Mouse (Mus musculus): ENCODE results near the gene Mpped2. TPM values are rescaled to one million over a fixed set of nuclear protein-coding genes. Genes with fewer than 3 reads are reported as not detected.

The Mpped2 gene
- polyA plus RNA-seq, 1 experiment = 7.6 TPM

DNA sequence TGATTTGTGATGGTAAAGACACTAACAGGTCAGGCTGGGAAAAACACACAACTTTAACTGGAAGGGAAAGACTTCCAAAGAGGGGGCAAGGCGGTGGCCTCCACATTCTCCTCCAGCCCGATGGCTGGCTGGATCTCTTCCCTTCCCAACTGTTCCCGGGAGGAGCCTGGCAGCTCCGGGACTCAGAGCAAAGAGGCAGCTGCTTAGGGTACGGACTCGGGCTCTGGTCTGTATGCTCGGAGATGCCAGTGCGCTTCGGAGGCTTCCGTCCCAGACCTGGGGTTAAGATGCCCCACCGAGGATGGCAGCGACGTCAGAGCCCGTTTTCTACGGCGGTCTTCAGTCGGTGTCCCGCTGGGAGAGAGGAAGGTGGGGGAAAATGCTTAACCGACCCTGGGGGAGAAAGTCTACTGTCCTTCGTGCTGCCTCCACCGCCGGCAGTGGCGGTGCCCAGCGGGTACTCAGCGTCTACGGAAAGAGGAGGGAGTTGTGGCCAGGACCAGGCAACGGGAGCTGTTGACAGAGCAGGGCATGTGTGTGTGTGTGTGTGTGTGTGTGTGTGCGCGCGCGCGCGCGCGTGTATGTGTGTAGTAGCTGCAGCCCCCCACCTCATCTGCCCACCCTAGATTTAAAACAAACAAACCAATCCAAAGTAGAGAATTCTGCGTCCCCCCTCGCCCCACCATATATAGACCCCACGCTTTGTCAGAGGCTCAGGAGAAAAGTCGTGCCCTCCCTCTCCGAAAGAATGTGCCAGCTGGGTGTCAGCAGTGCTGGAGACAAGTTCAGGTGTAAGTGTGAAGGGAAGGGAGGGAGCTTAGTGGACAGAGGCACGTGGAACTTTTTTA lies 2.0 kb downstream of the Mpped2 start:
- no peak overlapping the region for H3K27ac ChIP-seq (ENCODE audit: insufficient read depth, low read length)
- no peak for TF ChIP-seq POLR2A (IDR thresholded peaks at IDR 0.05; ENCODE audit: insufficient read depth, low read length)
- no peak for TF ChIP-seq CTCF (IDR thresholded peaks at IDR 0.05; ENCODE audit: low read depth, low read length)
- no peak for TF ChIP-seq EP300 (IDR thresholded peaks at IDR 0.05; ENCODE audit: insufficient read depth, low read depth, low read length)

GRCm38 (mm10) chr2:106695734-106696022 lies 2.6 kb downstream of the Mpped2 start:
- H3K9me3 ChIP-seq (replicated peaks; ENCODE audit: control insufficient read depth, insufficient read depth, low read length, poor library complexity, severe bottlenecking) = no peaks in the 10 kb centered on the region
- H3K9ac ChIP-seq (ENCODE audit: low read depth, poor library complexity, severe bottlenecking) = no peak overlapping the region
- H3K27ac ChIP-seq (ENCODE audit: insufficient read depth, low read length) = no peak overlapping the region
- H3K4me1 ChIP-seq (ENCODE audit: control insufficient read depth, insufficient read depth, low read length) = no peaks in the 10 kb centered on the region
- H3K36me3 ChIP-seq (ENCODE audit: control insufficient read depth, insufficient read depth, low read length, poor library complexity, severe bottlenecking) = no peaks in the 10 kb centered on the region
- no peak for TF ChIP-seq CTCF (IDR thresholded peaks at IDR 0.05; ENCODE audit: low read depth, low read length)
- no peak for TF ChIP-seq POLR2A (IDR thresholded peaks at IDR 0.05; ENCODE audit: insufficient read depth, low read length)
- TF ChIP-seq EP300 (IDR thresholded peaks at IDR 0.05; ENCODE audit: insufficient read depth, low read depth, low read length) = no peak
- H3K27me3 ChIP-seq (ENCODE audit: control insufficient read depth, insufficient read depth, low read length, poor library complexity, severe bottlenecking) = no peaks in the 10 kb centered on the region; the same call in 1 of the 2 replicates
- peak overlapping the region; percentile 69 for H3K4me3 ChIP-seq (ENCODE audit: low read depth, low read length)

More for the DNA sequence above, 2.0 kb downstream of the Mpped2 start:
- H3K27me3 ChIP-seq (ENCODE audit: control insufficient read depth, insufficient read depth, low read length, poor library complexity, severe bottlenecking) = no peaks in the 10 kb centered on the region; the same call in 1 of the 2 replicates
- no peaks in the 10 kb centered on the region for H3K36me3 ChIP-seq (ENCODE audit: control insufficient read depth, insufficient read depth, low read length, poor library complexity, severe bottlenecking)
- no peaks in the 10 kb centered on the region for H3K9me3 ChIP-seq (replicated peaks; ENCODE audit: control insufficient read depth, insufficient read depth, low read length, poor library complexity, severe bottlenecking)
- H3K4me1 ChIP-seq (ENCODE audit: control insufficient read depth, insufficient read depth, low read length) = no peaks in the 10 kb centered on the region
- peak overlapping the region; percentile 96 for H3K9ac ChIP-seq (ENCODE audit: low read depth, poor library complexity, severe bottlenecking)
- peak overlapping the region; percentile 69 for H3K4me3 ChIP-seq (ENCODE audit: low read depth, low read length)

- no peak overlapping the region for H3K4me3 ChIP-seq (ENCODE audit: low read depth, low read length)
- no peak overlapping the region for H3K27ac ChIP-seq (ENCODE audit: insufficient read depth, low read length)
- no peaks in the 10 kb centered on the region; the same call in 1 of the 2 replicates for H3K27me3 ChIP-seq (ENCODE audit: control insufficient read depth, insufficient read depth, low read length, poor library complexity, severe bottlenecking)
Measured at GRCm38 (mm10) chr2:106696372-106696771, 3.3 kb downstream of the Mpped2 start.

DNA sequence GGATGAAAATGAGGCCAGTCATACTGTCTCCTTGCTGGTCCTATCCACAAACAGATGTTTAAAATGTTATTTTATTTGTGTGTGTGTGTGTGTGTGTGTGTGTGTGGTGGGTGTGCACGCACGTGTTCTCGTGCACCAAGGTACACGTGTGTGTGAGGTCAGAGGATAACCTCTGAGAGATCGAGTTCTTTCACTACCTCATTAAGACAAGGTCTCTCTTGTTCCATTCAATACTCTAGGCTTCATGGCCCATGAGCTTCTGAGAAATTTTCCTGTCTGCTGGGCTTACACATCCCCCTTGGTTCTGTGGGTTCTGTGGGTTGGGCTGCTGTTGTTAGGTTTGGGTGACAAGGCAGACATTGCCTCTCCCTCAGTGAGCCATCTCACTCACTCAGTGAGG lies 12.6 kb downstream of the Mpped2 start:
- Histone ChIP-seq H3K27me3 (ENCODE audit: control insufficient read depth, insufficient read depth, low read length, poor library complexity, severe bottlenecking) (no peaks in the 10 kb centered on the region), H3K4me1 (ENCODE audit: control insufficient read depth, insufficient read depth, low read length) (peaks cover 2% of the 10 kb centered on the region), H3K9ac (ENCODE audit: low read depth, poor library complexity, severe bottlenecking) (no peak overlapping the region), H3K36me3 (ENCODE audit: control insufficient read depth, insufficient read depth, low read length, poor library complexity, severe bottlenecking) (no peaks in the 10 kb centered on the region), H3K9me3 (replicated peaks; ENCODE audit: control insufficient read depth, insufficient read depth, low read length, poor library complexity, severe bottlenecking) (no peaks in the 10 kb centered on the region), H3K27ac (ENCODE audit: insufficient read depth, low read length) (no peak overlapping the region), H3K4me3 (ENCODE audit: low read depth, low read length) (no peak overlapping the region)
- TF ChIP-seq POLR2A (IDR thresholded peaks at IDR 0.05; ENCODE audit: insufficient read depth, low read length) (no peak), CTCF (IDR thresholded peaks at IDR 0.05; ENCODE audit: low read depth, low read length) (no peak), EP300 (IDR thresholded peaks at IDR 0.05; ENCODE audit: insufficient read depth, low read depth, low read length) (no peak)

More at GRCm38 (mm10) chr2:106696372-106696771, 3.3 kb downstream of the Mpped2 start:
- H3K36me3 ChIP-seq (ENCODE audit: control insufficient read depth, insufficient read depth, low read length, poor library complexity, severe bottlenecking) = no peaks in the 10 kb centered on the region
- no peak overlapping the region for H3K9ac ChIP-seq (ENCODE audit: low read depth, poor library complexity, severe bottlenecking)
- H3K9me3 ChIP-seq (replicated peaks; ENCODE audit: control insufficient read depth, insufficient read depth, low read length, poor library complexity, severe bottlenecking) = no peaks in the 10 kb centered on the region
- TF ChIP-seq EP300 (IDR thresholded peaks at IDR 0.05; ENCODE audit: insufficient read depth, low read depth, low read length) (no peak), POLR2A (IDR thresholded peaks at IDR 0.05; ENCODE audit: insufficient read depth, low read length) (no peak), CTCF (IDR thresholded peaks at IDR 0.05; ENCODE audit: low read depth, low read length) (no peak)
- H3K4me1 ChIP-seq (ENCODE audit: control insufficient read depth, insufficient read depth, low read length) = no peaks in the 10 kb centered on the region

GRCm38 (mm10) chr2:106707136-106707535 lies 14.1 kb downstream of the Mpped2 start:
- no peak overlapping the region for H3K4me3 ChIP-seq (ENCODE audit: low read depth, low read length)
- no peaks in the 10 kb centered on the region for H3K9me3 ChIP-seq (replicated peaks; ENCODE audit: control insufficient read depth, insufficient read depth, low read length, poor library complexity, severe bottlenecking)
- H3K4me1 ChIP-seq (ENCODE audit: control insufficient read depth, insufficient read depth, low read length) = peaks cover 7% of the 10 kb centered on the region
- no peaks in the 10 kb centered on the region for H3K36me3 ChIP-seq (ENCODE audit: control insufficient read depth, insufficient read depth, low read length, poor library complexity, severe bottlenecking)
- H3K27ac ChIP-seq (ENCODE audit: insufficient read depth, low read length) = no peak overlapping the region
- TF ChIP-seq EP300 (IDR thresholded peaks at IDR 0.05; ENCODE audit: insufficient read depth, low read depth, low read length) (no peak), CTCF (IDR thresholded peaks at IDR 0.05; ENCODE audit: low read depth, low read length) (no peak), POLR2A (IDR thresholded peaks at IDR 0.05; ENCODE audit: insufficient read depth, low read length) (no peak)
- H3K27me3 ChIP-seq (ENCODE audit: control insufficient read depth, insufficient read depth, low read length, poor library complexity, severe bottlenecking) = no peaks in the 10 kb centered on the region
- H3K9ac ChIP-seq (ENCODE audit: low read depth, poor library complexity, severe bottlenecking) = no peak overlapping the region

DNA sequence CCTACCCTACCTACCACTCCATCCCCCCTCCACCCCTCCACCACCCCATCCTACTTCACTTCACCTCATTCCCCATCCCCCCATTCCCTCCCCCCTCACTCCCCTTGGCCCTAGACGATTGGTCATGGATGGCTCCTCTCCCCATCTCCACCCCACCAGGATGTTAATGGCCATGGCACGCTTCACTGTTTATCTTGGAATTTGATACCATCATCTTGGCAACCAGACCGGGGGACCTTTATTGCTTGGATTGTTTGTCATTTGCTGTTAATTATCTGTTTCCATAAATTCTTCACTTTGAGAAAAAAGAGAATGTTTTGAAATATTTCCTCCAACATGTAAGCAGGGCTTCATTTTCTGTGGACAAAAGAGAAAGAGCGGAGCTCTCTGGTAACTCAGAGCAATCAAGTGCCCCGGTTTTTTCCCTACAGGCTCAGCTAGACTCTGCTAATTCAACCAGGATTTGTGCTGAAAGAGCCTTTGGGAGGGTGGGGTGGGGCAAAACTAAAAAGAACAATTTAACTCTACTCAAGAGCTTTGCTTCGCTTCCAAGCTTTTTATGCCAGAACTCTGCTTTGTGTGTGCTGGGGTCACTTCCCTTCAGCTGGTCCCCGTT lies 17.9 kb downstream of the Mpped2 start:
- Histone ChIP-seq H3K9me3 (replicated peaks; ENCODE audit: control insufficient read depth, insufficient read depth, low read length, poor library complexity, severe bottlenecking) (no peaks in the 10 kb centered on the region), H3K27ac (ENCODE audit: insufficient read depth, low read length) (no peak overlapping the region), H3K4me1 (ENCODE audit: control insufficient read depth, insufficient read depth, low read length) (peaks cover 7% of the 10 kb centered on the region), H3K27me3 (ENCODE audit: control insufficient read depth, insufficient read depth, low read length, poor library complexity, severe bottlenecking) (no peaks in the 10 kb centered on the region), H3K36me3 (ENCODE audit: control insufficient read depth, insufficient read depth, low read length, poor library complexity, severe bottlenecking) (no peaks in the 10 kb centered on the region), H3K4me3 (ENCODE audit: low read depth, low read length) (no peak overlapping the region), H3K9ac (ENCODE audit: low read depth, poor library complexity, severe bottlenecking) (no peak overlapping the region)
- TF ChIP-seq EP300 (IDR thresholded peaks at IDR 0.05; ENCODE audit: insufficient read depth, low read depth, low read length) (no peak), CTCF (IDR thresholded peaks at IDR 0.05; ENCODE audit: low read depth, low read length) (no peak), POLR2A (IDR thresholded peaks at IDR 0.05; ENCODE audit: insufficient read depth, low read length) (no peak)
